Mouse (Mus musculus) adrenal gland (tissue): ENCODE results near the gene Rad23a.
"Not testable (repeated sequence)": the region's sequence is repeated elsewhere in the genome, so short reads cannot be mapped to it uniquely, and the experiment has no call there.

ENCODE experiments used
- intact Hi-C: fragments of 180-260 bp; cut with DNase I; formaldehyde crosslinking; loops from one replicate; pipeline ENCODE4 v1.15.1; 2025

Gene Rad23a

DNA sequence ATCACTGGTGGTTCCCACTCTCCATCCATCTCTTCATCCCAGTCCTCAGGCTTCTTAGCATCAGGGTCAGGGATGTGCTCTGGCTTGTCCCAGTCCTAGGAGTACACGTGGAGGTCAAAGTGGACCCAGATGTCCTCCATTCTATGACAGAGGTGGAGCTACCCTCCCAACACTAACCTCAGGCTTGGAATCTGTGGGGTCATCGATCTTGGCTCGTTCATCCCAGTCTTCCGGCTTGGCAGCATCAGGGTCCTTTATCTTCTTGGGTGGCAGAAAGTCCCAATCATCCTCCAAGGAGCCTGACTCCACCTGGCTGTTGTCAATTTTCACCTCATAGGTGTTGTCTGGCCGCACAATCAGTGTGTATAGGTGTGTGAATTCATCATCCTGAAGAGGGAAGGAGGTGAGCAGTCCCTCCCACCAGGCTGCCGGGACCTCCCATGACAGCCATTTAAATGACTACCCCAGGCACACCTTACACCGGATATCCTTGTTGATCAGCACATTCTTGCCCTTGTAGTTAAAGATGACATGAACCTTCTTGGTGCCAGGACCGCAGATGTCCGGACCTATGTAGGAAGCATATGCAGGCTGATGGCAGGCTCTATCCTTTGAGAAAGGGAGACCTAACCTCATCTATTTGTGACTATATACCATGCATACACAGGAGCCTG, 4.1 kb upstream of the Rad23a start:
- intact Hi-C loops, result no loop called here

DNA sequence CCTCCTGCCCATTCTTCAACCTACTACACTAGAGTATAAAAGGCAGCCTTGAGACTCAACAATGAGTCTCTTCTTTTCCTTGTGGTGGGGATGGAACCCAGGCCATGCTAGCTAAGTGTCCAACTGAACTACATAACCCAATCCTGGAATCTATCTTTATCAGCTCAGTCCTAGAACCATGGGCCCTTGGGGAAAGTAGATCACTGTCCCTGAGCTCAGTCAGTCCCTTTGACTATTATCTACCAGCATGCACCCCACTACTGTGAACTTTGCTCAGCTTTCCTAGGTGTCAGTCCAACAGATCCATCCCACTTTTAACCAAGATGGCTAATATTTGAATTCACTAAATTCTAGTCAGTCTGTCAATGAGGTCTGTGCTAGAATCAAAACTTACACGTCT, 1.0 kb upstream of the Rad23a start:
- intact Hi-C loops, result no loop called here

DNA sequence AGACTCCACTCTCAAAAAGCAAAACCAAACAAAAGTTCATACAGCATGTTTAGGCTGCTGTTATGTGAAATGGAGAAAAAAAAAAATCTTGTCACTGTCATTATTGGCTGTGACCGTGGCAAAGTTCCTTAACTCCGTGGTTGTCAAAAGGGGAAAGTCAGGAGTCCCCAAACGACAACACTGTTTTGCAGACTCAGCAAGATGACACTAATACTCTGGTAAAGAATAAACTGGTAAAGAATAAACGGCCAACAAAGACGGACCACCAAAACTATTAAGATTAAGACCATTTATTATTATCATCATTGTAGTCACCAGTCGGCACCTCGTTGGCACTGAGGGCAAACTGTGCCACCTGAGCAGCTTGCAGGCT, 604 bp downstream of the Rad23a start:
- intact Hi-C loops, result no loop called here

DNA sequence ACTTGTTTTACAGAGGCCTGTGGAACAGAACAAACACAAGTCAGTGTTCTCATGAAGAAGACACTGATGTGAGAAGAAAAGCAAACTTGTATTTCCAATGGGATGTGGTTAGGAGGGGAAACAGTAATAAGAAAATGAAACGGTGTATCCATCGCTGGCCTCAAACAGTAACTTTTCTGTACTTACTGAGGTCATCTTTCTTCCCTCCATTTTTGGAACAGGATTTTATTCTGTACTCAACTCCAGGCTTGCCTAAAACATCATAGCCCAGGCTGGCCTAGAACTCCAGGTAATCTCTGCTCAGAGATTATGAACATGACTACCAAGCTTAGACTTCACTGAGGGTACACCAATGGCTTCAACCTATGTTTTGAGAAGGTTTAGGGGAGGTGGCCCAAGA, 1.1 kb downstream of the Rad23a start:
- intact Hi-C loops, result no loop called here

- intact Hi-C loops, result no loop called here
These were observed 2.0 kb downstream of the Rad23a start for GRCm38 (mm10) chr8:84838513-84838912.

- intact Hi-C loops, result no loop called here
These were observed 2.5 kb downstream of the Rad23a start for GRCm38 (mm10) chr8:84837912-84838470.

GRCm38 (mm10) chr8:84837149-84837911, 3.1 kb downstream of the Rad23a start:
- intact Hi-C loops, result no loop called here

- intact Hi-C loops, result no loop called here
These were observed 5.3 kb downstream of the Rad23a start for GRCm38 (mm10) chr8:84834866-84835855.

DNA sequence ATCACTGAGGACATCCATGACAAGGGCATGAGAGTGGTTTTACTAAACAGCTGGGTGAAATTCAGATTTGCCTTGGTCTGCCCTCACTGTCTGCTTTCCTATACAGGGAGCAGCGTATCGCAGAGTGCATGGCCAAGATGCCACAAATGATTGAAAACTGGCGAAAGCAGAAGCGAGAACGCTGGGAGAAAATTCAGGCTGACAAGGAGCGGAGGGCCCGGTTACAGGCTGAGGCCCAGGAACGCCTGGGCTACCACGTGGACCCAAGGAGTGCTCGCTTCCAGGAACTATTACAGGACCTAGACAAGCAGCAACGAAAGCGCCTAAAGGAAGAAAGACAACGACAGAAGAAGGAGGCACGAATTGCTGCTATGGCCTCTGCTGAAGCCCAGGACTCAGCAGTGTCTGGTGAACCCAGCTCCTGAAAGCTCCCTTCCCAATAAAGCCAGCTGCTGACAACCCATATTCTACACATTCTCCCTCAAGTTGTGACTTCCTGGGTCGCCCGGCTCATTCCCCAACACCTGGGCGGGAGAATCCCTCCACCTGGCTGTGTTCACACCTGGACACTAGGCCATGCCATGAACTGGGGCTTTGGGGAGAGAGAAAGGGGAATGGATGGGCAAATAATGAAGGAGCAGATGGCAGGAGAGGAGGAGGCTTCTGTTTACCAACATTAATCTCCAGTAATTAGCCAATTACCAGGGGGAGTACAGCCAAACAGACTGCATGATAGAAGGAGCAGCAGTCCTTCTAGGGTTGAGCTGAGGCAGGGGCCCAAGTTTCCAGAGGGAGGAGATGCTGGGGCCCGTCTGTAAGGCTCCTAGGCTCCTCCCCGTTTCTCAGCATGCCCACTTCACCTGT, 6.2 kb downstream of the Rad23a start:
- intact Hi-C loops, result no loop called here

DNA sequence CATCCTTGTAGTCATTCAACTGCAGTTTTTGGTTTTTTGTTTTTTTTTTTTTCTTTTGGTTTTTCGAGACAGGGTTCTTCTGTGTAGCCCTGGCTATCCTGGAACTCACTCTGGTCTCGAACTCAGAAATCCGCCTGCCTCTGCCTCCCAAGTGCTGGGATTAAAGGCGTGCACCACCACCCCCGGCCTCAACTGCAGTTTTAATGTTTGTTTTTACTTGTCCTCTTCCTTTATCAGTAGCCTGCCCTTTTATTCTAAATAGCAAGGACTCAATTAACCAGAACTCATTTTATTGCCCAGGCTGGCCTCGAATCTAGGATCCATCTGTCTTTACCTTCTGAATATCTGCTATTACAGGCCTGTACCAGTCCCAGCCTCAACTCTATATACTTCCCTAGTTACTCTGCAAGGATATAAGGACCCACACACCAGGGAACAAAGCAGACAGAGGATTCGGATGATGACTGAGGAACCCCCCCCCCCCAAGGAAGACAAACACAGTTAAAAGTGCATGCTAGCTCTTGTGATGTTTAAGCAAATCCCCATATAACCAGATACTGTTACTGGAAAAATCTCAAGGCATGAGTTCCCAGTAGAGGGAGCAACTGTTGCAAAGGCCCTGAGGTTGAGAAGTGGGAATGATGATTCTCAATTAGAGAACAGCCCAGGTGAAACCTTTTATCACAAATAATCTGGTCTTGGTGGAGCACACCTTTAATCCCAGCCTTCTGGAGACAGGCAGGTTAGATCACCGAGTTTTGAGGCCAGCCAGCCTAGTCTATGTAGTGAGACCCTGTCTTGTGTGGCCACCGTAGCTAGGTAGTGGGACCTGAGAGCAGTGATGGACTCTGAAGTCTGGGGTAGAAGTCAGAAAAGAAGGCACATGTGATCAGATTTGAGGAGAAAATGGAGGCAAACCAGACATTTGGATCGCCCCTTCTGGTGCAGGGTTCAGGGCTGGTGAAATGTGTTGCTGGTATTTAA, 7.4 kb downstream of the Rad23a start:
- intact Hi-C loops, result no loop called here

GRCm38 (mm10) chr8:84832034-84832717, 8.3 kb downstream of the Rad23a start:
- intact Hi-C loops, result no loop called here

GRCm38 (mm10) chr8:84831490-84831889, 9.0 kb downstream of the Rad23a start, which contains the start of gene Gadd45gip1:
Gene Gadd45gip1, plus strand, starts transcription at chr8:84831522.
- intact Hi-C loops, result no loop called here

DNA sequence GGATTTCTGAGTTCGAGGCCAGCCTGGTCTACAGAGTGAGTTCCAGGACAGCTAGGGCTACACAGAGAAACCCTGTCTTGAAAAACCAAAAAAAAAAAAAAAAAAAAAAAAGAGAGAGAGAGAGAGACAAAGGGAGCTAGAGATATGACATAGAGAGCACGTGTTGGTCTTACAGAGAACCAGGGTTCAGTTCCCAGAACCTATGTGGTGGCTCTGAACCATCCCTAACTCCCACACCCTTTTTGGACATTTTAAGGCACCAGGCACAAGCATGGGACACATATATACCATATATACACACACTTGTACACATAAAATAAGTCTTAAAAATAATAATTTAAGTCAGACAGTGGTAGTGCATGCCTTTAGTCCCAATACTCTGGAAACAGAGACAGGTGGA, 13.9 kb downstream of the Rad23a start:
- intact Hi-C loops, result not testable (repeated sequence)

DNA sequence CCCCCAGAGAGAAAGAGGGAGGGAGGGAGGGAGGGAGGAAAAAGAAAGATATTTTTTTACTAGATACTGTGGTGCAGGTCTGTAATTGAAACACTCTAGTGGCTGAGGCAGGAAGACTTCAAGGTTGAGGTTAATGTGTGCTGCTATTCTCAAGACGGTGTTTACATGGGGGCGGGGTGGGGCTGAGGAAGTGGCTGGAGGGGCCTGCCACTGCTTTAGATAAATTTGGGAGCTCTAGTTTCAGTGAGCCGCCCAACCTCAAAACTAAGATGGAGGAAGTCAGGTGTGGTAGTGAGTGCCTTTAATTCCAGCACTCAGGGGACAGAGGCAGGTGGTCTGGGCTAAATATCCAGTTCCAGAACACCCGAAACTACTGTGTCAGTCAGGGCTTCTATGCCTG, 14.8 kb downstream of the Rad23a start:
- intact Hi-C loops, result no loop called here

DNA sequence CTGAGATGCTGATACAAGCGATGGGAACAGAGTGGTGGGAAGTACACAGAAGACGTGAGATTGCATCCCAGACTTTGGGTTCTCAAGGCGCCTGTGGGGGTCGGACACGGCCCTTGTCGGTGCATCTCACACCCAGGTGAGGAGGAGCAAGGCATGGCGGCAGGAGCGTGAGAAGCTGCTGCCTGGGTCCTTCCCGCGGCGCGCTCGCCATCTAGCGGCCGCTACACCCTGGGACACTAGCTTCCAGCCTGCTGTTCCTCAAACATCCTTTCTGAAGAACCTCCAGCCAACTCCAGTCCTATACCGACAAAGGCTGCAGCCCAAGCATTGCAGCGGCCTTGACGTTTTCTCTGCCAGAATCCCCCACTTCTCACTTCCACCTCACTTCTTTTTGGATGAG, 16.8 kb downstream of the Rad23a start:
- intact Hi-C loops, result no loop called here

GRCm38 (mm10) chr8:84822723-84823122, 17.7 kb downstream of the Rad23a start, which contains the start of gene Dand5:
Gene Dand5, minus strand, starts transcription at chr8:84822823.
- intact Hi-C loops, result no loop called here

- intact Hi-C loops, result loop anchor here (10.0 kb wide), 1 partner anchor 221 kb away; no protein-coding TSS in a partner anchor
These were observed 24.3 kb downstream of the Rad23a start for GRCm38 (mm10) chr8:84816117-84816516.

- intact Hi-C loops, result loop anchor here (10.0 kb wide), 1 partner anchor 221 kb away; no protein-coding TSS in a partner anchor
These were observed 24.9 kb downstream of the Rad23a start for GRCm38 (mm10) chr8:84815547-84815946.
